Mouse (Mus musculus): ENCODE data around the gene Lenep.

Gene Lenep

DNA sequence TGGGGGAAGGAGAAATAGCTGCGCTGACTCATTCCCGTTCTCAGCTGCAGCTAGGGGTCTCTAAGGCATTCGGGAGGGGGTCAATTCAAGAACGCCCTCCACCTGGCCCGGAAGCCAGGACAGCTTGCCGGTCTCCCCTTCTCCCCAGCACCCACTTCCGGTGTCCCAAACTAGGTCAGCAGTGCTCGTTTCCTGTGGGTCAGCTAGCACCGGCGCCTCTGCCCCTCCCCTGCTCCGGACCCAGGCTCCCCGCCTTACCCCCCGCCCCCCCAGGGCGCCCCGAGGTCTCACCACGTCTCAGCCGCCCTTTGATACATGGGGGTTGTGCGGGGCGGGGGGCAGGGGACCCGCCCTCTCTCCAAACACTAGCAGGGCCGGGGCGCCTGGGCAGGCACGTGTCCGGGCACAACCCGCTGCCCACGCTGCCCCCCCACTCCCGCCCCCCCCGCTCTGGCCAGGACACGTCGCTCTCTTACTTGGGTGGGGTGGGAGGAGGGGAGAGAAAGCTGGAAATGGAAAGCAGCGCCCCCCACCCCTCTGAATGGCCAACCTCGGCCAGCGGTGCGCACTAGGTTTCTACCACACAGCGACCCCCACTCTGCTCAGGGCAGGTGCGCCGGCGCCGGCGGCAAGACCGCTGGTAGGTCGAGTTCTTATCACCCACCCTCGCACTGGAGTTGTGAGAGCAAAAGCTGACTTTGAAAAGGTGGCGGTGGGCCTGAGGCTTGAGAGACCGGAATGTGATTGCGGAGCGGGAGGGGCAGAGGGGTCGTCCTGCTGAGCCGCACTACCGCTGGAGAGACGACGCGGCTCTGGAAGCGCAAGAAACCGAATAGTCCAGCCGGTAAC is 10.7 kb downstream of the Lenep start:
- peak in 1 of 2 experiments; percentile 58 for DNase-seq (ENCODE audit: low spot score in 2 of 2)

DNA sequence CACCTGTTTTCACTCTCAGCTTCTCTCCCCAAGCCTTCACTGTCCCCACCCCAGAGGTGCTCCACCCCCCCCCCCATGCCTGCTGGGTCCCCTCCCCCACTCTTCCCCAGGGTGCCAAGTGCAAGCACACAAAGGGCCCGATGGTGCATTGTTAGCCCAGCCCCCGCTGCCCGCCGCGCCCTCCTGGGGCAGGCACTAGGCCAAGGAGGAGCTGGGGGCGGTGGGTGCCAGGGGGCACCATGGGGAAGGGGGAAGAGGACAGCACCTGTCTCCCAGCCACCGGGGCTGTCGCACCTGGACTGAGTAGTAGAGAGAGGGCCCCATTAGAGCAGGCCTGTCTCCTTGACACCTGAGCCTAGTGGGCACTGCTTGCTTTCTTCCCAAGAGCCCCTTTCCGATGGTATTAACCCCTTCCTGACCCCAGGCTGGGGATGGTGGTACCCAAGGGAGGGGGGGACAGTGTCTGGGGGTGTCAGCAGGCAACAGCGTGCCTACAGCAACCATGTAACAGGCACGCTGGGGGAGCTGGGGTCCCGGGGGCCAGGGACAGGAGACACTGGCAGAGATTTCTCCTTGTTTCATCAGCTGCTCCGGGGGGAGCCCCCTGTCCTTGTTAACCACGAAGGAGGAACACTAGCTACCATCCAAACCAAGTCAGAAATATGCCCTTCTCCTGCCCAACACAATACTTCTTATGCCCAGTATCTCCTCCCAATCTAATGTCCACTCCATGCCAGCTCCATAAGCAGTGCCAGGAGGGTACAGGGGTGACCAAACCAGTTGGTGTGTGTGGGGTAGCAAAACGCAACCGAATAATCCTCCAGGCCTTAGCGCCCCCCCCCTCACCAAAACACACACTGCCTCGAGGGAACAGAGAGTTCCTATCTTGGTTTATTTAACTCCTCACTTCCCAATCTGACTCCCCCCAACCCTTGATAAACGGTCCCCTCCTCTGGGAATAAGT is 11.6 kb downstream of the Lenep start:
- DNase-seq (ENCODE audit: low spot score in 2 of 2), result no peak

DNA sequence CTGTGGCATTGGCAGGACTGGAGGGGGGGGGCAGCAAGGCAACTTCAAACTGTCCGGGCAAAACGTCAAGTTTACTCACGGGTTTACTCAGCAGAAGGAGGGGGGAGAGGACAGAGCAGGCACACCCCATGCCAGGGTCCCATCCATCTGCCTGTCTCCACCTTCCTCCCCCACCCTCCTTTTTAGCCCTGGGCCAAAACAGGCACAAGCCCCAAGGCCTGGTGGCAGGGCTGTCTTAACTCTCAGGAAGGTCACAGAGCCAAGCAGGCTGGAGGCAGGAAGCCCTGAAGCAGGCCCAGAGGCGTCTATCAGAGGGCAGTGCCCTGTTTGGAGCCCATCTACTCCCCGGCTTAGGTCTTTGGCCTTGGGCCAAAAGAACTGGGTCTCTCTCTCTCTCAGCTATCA is 12.5 kb downstream of the Lenep start:
- DNase-seq (ENCODE audit: low spot score in 2 of 2), result no peak

- no peak for DNase-seq (ENCODE audit: low spot score in 2 of 2)
These were observed 13.5 kb downstream of the Lenep start for GRCm38 (mm10) chr3:89388901-89389740.

DNA sequence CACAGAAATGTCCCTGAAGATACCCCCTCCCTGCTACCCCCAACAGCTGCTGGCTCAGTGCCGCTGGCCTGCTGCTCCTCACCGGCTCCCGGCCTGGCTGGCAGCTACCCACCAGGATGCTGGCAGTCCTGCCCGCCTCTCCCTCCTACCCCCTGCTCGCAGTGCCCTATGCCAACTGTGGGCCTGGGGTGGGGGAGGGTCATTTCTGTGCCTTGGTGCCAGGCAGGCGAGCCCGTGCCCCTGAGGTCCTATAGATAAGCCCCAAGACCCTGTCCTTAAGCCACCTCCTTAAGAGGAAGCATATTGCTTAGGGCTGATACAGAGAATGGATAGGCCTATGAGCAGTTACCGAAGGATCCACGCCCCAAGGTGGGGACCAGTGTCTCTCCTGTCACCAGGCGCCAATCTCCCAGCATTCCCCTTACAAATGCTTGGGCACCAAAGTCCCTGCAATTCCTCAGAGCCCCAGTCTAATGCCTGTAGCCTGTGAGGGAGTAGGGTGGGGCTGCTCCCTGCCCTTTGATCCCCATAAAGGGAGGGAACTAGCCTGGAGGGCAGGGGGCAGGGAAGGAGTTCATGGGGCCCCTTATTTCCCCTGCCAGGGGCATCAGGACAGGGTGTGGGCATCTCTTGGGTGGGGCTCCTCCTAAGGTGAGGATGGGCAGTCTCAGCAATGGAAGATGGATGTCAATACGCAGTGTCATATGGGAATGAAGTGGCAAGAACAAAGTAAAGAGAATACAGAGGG is 14.3 kb downstream of the Lenep start:
- no peak for DNase-seq (ENCODE audit: low spot score in 2 of 2)

DNA sequence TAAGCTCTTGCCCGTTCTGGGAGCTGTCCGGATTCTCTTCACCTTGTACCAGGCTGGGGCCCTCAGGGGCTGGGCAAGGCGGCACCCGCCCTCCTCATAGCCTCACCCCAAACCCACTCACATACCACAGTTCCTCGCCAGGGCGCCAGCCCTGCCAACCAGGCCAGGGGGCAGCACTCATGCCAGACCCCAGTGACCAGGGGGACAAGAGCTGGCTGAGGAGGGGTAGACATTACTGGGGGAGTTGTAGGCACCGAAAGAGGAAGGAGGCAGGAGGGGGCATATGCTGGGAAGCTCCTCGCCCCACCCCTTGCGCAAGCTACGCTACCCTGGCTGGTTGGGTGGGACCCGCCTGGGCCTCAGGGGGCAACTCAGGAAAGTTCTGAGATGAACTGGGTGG is 15.0 kb downstream of the Lenep start:
- no peak for DNase-seq (ENCODE audit: low spot score in 2 of 2)

DNA sequence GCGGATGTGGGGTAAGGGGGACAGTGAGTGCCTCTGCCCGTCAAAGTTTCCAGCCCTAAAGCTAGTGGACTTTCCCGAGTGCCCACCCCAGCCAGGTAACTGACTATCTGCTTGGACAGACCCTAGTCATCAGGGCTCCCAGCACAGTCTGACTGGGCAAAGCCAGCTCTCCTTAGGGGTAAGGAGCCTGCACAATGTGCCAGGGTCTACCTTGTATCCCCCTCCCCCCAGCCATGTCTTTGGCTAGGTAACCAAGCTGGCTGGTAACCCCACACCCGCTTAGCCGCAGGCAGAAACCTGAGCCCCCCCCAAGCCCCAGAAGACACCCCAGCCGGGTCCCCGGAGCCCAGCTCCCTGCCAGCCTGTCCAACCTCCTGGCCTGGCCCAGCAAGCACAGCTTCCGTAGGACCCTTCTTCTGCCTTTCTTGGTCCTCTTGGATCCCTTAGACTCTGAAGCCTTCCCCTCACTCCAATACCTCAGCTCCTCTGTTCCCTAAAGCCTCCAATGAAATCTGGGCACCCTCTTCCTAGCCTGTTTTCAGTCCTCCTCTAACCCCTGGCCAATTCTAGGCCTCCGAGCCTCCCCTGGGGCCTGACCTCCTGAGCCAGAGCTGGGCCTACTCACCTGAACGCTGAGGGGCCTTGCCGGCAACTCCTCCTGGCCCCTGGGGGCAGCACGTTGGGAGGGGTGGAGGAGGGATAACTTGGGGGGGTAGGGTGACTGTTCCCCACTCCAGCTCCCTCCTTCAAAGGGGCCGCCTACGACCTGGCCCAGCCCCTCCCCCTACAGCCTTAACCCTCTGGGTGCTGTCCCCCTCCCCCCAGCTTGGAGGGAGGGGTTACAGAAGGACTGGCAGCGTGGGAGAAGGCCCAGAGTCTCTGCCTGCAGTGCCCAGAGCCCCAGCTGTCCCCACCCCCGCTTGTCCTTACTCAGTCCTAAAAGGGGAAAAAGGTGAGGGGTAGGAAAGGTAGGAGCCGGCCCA is 15.9 kb downstream of the Lenep start:
- DNase-seq (ENCODE audit: low spot score in 2 of 2), result no peak

GRCm38 (mm10) chr3:89385451-89385850 is 17.1 kb downstream of the Lenep start:
- no peak for DNase-seq (ENCODE audit: low spot score in 2 of 2)

- no peak for DNase-seq (ENCODE audit: low spot score in 2 of 2)
These were observed 18.1 kb downstream of the Lenep start for GRCm38 (mm10) chr3:89384331-89385076.

- no peak for DNase-seq (ENCODE audit: low spot score in 2 of 2)
These were observed 18.8 kb downstream of the Lenep start for GRCm38 (mm10) chr3:89383651-89384255.

DNA sequence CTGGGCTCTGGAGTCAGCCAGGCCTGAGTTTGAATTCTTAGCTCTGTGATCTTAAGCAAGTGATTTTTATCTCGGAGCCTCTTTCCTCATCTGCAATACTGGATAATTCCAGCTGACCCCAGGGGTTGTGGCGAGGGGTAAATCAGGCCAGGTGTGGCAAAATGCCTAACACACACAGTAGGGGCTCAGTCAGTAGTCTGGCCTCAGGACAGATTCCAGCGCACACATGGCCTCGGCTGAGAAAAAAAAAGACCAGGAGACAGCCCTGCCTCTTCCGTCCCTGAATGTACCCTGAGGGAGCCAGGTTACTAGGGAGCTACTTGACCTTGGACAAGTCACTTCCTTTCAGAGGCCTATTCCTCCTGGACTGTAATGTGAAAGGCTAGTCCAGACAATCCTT is 19.6 kb downstream of the Lenep start:
- DNase-seq (ENCODE audit: low spot score in 2 of 2), result no peak

GRCm38 (mm10) chr3:89382033-89382882 is 20.3 kb downstream of the Lenep start:
- DNase-seq (ENCODE audit: low spot score in 2 of 2), result no peak

DNA sequence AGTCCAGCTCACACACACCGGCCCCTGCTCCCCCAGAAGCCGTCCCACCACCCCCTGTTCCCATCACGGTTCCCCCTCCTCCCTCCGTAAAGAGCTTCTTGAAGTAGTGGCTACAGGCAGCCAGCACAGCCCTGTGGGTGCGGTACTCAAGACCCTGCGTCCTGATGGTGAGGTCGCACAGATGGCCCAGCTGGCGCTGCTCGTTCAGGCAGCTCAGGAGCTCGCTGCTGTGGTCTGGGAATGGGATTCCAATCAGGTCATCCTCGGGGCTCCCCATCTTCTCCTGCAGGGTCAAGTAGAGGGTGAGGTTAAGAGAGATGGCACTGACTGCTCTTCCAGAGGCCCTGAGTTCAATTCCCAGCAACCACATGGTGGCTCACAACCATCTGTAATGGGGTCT is 21.4 kb downstream of the Lenep start:
- no peak for DNase-seq (ENCODE audit: low spot score in 2 of 2)

DNA sequence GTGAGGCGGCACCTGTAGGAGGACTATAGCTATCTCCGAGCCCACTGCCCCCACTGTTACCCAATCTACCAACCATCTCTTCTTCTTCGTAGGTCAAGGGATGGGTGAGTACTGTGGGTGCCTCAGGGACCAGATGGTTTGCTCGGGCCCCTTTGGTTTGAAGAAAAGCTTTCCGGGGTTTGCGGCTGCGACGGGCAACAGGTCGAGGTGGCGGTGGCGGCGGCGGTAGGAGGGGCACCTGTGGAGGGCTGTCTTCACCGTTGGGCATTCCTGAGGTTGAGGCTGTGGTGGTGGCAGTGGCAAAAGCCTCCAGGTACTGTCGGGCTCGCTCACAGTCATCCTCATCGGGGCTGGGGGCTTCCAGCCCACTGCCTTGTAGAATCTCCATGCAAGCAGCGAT is 21.9 kb downstream of the Lenep start:
- no peak for DNase-seq (ENCODE audit: low spot score in 2 of 2)

DNA sequence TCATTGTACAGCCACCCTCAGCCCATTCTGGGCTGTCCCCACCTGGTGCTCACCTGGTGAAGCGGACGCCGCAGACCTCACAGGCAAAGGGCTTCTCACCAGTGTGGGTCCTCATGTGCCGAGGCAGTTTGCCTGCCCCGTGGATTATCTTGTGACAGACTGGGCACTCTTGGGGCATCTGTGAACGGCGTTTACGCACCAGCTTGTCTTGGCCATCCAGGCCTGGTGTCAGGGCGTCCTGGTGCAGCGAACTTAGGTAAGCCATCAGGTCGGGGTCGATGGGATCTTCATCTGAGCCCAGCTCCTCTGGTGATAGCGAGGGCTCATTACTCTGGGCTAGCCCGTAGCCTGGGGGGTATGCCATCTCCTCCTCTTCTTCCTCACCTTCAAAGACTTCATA is 22.3 kb downstream of the Lenep start:
- no peak for DNase-seq (ENCODE audit: low spot score in 2 of 2)

GRCm38 (mm10) chr3:89379388-89380131 is 23.0 kb downstream of the Lenep start:
- no peak for DNase-seq (ENCODE audit: low spot score in 2 of 2)
